Mouse (Mus musculus) embryonic facial prominence, embryonic 13.5 days (tissue): ENCODE data around the gene Slc5a5. TPM values are rescaled to one million over a fixed set of nuclear protein-coding genes. Genes with fewer than 3 reads are reported as not detected.

Experiments used
- ATAC-seq: fragments of 200-750 bp; cut with Nextera tagmentation; 2 replicates; pipeline ENCODE4 v1.8.0; 2017; ENCODE audit warnings: low read depth; ENCODE audit not compliant: insufficient number of reproducible peaks, insufficient read depth, low FRiP score, low TSS enrichment
- H3K27ac ChIP-seq: fragments of 300-500 bp; sonication (generic); 2 replicates; pipeline ENCODE4 v1.5.1; 2015; ENCODE audit warnings: moderate library complexity, mild to moderate bottlenecking, inconsistent platforms
- H3K27me3 ChIP-seq: fragments of 300-500 bp; sonication (generic); 2 replicates; pipeline ENCODE4 v1.6.1; 2015; ENCODE audit warnings: mild to moderate bottlenecking, inconsistent platforms
- H3K36me3 ChIP-seq: fragments of 300-500 bp; sonication (generic); 2 replicates; pipeline ENCODE4 v1.6.1; 2015; ENCODE audit warnings: mild to moderate bottlenecking, inconsistent platforms
- H3K4me1 ChIP-seq: fragments of 300-500 bp; sonication (generic); 2 replicates; pipeline ENCODE4 v1.6.1; 2015; ENCODE audit warnings: inconsistent platforms
- H3K4me2 ChIP-seq: fragments of 300-500 bp; sonication (generic); 2 replicates; pipeline ENCODE4 v1.6.1; 2015; ENCODE audit warnings: moderate library complexity, mild to moderate bottlenecking, inconsistent platforms
- H3K4me3 ChIP-seq: fragments of 300-500 bp; sonication (generic); 2 replicates; pipeline ENCODE4 v1.5.1; 2015; ENCODE audit warnings: mild to moderate bottlenecking, inconsistent platforms
- H3K9ac ChIP-seq: fragments of 300-500 bp; sonication (generic); 2 replicates; pipeline ENCODE4 v1.6.1; 2015; ENCODE audit warnings: mild to moderate bottlenecking, inconsistent platforms
- H3K9me3 ChIP-seq: fragments of 300-500 bp; sonication (generic); 2 replicates; pipeline ENCODE4 v1.6.1; 2016; ENCODE audit warnings: inconsistent platforms
- WGBS: fragments of 180-500 bp; shearing (Covaris S2); methylation state at CpG from one replicate; pipeline ENCODE4 v1.1.7; 2015; ENCODE audit warnings: mixed read lengths; 5-methylcytosine and 5-hydroxymethylcytosine counted together
- polyA plus RNA-seq: library from polyadenylated mRNA; unstranded; fragments of >200 nt; fragmentation: Nextera tagmentation; extraction: Ambion mirVana; gene quantifications from 2 replicates; pipeline ENCODE4 v1.2.1, GENCODE M21; 2015

The Slc5a5 gene
- polyA plus RNA-seq, 1 experiment from 2014 or later = 0.18 TPM

DNA sequence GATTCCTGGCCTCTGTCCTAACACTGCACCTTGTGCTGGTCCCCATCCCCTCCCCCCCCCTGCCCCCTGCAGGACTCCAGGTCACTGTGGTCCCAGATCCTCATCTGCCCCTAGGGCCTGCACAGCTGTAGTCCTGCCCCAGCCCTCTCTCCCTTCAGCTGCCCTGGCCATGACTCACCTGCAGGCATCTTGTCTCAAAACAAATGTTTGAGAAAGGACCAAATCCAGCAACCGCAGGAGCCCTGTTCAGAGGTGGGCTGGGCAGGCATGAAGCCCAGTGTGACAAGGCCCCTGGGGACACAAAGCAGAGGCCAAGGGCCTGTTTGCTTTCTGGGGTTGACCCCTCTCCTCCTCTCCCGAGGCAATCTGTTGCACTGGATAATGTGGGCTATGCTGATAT is 14.4 kb downstream of the Slc5a5 start:
- 34% methylated on average over 2 of the region's 2 CpGs for WGBS
- Histone ChIP-seq H3K4me1 (peaks cover 17% of the 10 kb centered on the region), H3K27ac (no peak overlapping the region), H3K4me2 (no peak overlapping the region), H3K36me3 (no peaks in the 10 kb centered on the region), H3K9ac (no peak overlapping the region), H3K27me3 (0 out of 2 replicates have a peak, but pooled peaks cover 3% of the 10 kb centered on the region), H3K4me3 (no peak overlapping the region), H3K9me3 (no peaks in the 10 kb centered on the region)
- no peak for ATAC-seq

DNA sequence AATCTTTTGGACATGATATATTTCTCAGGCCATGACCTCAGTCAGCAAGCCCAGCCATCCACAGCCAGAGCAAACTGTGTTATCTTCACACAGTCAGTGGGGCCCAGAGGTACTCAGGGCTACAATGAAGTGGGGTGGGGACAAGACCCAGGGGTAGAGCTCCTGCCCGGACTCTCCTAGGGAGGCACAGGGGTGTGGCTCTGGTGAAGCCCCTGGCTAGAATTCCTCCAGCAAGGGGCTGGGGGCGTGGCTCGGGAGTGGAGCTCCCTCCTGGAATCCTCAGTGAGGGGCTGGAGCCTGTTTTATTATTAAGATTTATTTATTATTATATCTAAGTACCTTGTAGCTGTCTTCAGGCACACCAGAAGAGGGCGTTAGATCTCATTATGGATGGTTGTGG is 16.2 kb downstream of the Slc5a5 start:
- Histone ChIP-seq H3K9me3 (no peaks in the 10 kb centered on the region), H3K4me1 (peaks cover 25% of the 10 kb centered on the region), H3K4me3 (no peak overlapping the region), H3K36me3 (no peaks in the 10 kb centered on the region), H3K9ac (no peak overlapping the region), H3K4me2 (no peak overlapping the region), H3K27ac (no peak overlapping the region), H3K27me3 (0 out of 2 replicates have a peak, but pooled peaks cover 3% of the 10 kb centered on the region)
- 56% methylated on average over 4 of the region's 4 CpGs for WGBS
- ATAC-seq = no peak

DNA sequence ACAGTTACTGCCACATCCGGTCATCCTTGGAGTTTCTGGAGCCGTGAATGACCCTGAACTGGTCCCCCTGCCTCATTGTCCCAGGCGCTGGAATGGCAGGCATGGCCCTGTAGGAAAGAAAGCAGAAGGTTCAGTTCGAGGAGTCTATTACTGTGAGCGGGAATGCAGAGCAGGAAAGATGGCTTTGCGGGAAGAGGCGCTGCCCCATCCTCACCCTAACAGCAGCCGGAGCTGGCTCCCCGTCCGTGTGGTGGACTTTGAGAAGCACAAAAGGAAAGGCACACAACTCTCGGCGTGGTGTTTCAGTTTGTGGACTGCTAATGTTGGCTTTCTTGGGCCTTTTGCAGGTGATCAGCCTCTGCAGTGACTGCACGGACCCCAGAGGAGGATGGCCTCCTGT is 18.1 kb downstream of the Slc5a5 start:
- no peak overlapping the region for H3K4me3 ChIP-seq
- no peak overlapping the region for H3K27ac ChIP-seq
- WGBS = 89% methylated on average over 13 of the region's 13 CpGs
- H3K36me3 ChIP-seq = no peaks in the 10 kb centered on the region
- H3K27me3 ChIP-seq = 0 out of 2 replicates have a peak, but pooled peaks cover 1% of the 10 kb centered on the region
- no peak for ATAC-seq
- H3K4me2 ChIP-seq = no peak overlapping the region
- H3K9me3 ChIP-seq = no peaks in the 10 kb centered on the region
- peaks cover 14% of the 10 kb centered on the region for H3K4me1 ChIP-seq
- 0 out of 2 replicates have a peak overlapping the region, but pooled peaks have one; percentile 27 for H3K9ac ChIP-seq

DNA sequence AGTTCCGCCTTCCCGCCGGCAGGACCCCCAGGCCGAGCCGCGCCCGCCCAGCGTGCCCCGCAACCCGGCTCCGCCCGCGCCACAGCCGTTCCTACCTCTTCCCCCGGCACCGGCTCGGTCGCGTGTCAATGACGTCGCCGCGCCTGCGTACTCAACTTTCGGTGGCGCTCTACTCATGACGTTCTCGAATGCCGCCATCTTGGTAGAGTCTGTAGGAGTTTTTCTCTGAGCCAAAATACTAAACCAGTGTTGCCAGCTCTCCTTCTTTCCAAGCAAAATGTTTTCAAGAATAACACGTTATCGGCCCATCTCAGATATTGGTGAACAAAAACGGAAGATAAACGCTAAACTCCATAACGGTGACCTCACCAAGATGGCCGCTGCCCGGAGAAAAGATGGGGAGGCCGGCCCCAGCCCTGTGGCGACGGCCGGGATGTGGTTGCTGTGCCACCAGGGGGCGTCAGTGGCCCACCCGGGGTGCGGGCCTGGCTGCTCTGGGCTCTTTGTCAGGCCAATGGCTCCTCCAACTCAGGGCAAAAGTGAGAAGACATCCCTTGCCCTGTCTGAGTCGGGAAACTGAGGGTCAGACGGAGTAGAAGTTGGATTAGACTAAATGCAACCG is 19.1 kb downstream of the Slc5a5 start, which contains the start of gene Ccdc124:
Gene Ccdc124, minus strand, starts transcription at position 572 of the 622 bp plus-strand sequence.
- Histone ChIP-seq H3K4me2 (peak within 1 kb of the TSS; percentile 80), H3K9me3 (no peaks in the 10 kb centered on the region), H3K27ac (peak within 1 kb of the TSS; percentile 89), H3K4me3 (peak within 1 kb of the TSS; percentile 76), H3K4me1 (peaks cover 24% of the 10 kb centered on the region), H3K9ac (peak within 1 kb of the TSS; percentile 81), H3K36me3 (no peaks in the 10 kb centered on the region), H3K27me3 (no peaks in the 10 kb centered on the region)
- peak; percentile 81 for ATAC-seq
- WGBS = 1% methylated on average over 46 of the region's 46 CpGs

DNA sequence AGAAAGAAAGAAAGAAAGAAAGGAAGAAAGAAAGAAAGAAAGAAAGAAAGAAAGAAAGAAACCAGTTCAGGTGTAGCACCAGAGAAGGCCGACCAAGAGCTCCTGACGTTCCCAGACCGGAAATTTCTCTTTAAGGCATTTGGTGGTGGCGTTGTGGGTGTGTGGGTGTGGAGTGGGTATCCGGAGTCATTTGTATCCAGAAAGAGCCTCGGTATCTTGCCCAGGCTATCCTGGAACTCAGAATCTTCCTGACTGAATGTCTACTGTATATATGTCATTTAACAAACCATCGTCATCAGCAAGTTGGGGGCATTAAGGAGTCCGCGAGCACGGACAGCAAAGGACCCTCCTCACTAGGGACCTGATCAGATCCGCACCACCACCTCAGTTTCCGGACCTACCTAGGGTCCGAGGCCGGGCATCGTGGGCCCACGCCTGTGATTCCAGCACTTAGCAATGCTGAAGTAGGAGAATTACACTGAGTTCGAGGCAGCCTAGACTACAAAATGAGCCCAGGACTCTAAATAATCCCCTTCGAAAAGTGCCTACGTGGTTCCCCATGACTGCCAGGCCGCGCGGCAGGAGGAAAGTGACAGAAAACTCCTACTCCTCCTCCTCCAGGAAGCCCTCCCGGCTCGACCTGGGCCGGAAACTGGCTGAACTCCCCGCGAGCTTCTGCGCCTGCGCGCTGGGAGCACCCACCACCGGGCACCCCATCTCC is 19.8 kb downstream of the Slc5a5 start:
- 3% methylated on average over 31 of the region's 31 CpGs for WGBS
- Histone ChIP-seq H3K9me3 (no peaks in the 10 kb centered on the region), H3K27me3 (no peaks in the 10 kb centered on the region), H3K4me3 (peak overlapping the region; percentile 76), H3K27ac (peak overlapping the region; percentile 89), H3K4me1 (peaks cover 29% of the 10 kb centered on the region), H3K4me2 (peak overlapping the region; percentile 80), H3K36me3 (peaks cover 5% of the 10 kb centered on the region), H3K9ac (peak overlapping the region; percentile 81)
- ATAC-seq = no peak

DNA sequence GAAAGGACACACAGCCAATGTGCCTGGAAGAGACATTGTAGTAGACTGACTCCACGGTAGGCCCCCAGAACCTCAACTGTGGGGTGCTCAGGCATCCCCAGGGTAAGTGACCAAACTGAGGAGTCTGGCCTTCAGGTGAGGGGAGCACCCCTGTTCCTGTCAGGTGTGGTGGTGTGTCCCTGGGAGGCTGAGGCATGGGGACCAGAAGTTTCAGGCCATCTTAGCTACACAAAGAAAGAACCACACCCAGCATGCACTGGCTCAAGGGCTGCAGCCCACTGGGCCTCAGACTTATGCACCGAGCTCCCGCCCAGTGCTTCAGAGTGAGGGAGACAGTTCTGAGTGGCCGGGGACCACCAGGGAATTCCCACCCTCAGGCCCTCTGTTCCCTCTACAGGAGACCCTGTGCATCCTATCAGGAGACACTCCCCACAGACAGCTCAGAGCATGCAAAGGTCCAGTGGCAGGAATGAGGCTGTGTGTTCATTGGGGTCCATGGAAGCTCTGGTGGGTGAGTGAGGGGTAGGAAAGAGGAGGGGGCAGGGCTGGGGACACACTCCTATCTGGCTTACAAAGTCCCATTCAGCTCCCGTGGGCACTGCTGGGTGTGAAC is 21.3 kb downstream of the Slc5a5 start:
- no peaks in the 10 kb centered on the region for H3K9me3 ChIP-seq
- no peak overlapping the region for H3K4me3 ChIP-seq
- ATAC-seq = no peak
- no peak overlapping the region for H3K27ac ChIP-seq
- H3K36me3 ChIP-seq = peaks cover 8% of the 10 kb centered on the region
- H3K4me1 ChIP-seq = peaks cover 32% of the 10 kb centered on the region
- no peak overlapping the region for H3K4me2 ChIP-seq
- H3K9ac ChIP-seq = peak overlapping the region; percentile 51; the same call in 1 of the 2 replicates
- WGBS = 89% methylated on average over 5 of the region's 5 CpGs
- no peaks in the 10 kb centered on the region for H3K27me3 ChIP-seq

DNA sequence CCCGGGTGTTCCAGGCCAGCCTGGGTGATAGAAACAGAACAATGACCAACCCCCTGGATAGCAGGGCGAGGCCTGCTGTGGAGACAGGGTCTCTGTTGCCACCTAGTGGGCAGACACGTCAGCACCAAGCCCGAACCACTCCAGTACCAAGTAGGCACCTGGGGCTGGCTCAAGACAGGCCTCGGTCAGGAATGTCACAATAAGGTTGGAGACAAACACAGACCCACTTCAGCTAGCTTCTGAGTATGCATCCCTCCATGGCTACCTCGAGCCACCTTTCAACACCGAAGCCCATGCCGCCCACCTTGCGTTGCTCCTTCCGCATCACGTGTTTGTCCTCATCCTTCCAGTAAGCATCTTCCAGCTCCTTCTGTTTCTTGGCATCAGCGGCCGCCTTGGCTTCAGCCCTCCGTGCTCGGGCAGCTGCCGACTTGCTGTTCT is 22.9 kb downstream of the Slc5a5 start:
- peaks cover 41% of the 10 kb centered on the region for H3K4me1 ChIP-seq
- no peak overlapping the region for H3K27ac ChIP-seq
- 46% methylated on average over 16 of the region's 16 CpGs for WGBS
- H3K4me3 ChIP-seq = no peak overlapping the region
- H3K36me3 ChIP-seq = peaks cover 8% of the 10 kb centered on the region
- no peaks in the 10 kb centered on the region for H3K27me3 ChIP-seq
- H3K9ac ChIP-seq = peak overlapping the region; percentile 51; the same call in 1 of the 2 replicates
- no peak for ATAC-seq
- H3K9me3 ChIP-seq = no peaks in the 10 kb centered on the region
- peak overlapping the region; percentile 57; the same call in 1 of the 2 replicates for H3K4me2 ChIP-seq

DNA sequence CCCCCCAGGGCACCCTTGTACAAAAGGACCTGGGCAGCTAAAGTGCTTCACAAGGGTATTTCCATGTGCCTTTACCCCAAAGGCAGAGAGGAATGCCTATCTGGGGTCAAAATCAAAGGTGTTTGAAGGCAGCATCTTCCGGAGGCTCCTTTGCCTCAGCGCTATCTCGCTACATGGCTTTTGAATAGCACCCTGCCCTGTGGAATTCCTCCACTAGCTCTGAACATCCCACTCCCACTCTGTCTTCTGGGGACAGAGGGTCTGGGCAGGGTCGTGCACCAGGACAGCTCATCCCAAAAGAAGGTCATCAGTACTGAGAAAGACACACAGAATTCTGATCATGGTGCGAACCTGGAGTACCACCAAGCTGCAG is 23.4 kb downstream of the Slc5a5 start:
- Histone ChIP-seq H3K36me3 (peaks cover 8% of the 10 kb centered on the region), H3K9ac (peak overlapping the region; percentile 51), H3K4me2 (peak overlapping the region; percentile 57), H3K9me3 (no peaks in the 10 kb centered on the region), H3K4me3 (peak overlapping the region; percentile 31), H3K4me1 (peaks cover 45% of the 10 kb centered on the region), H3K27ac (peak overlapping the region; percentile 11; the same call in 1 of the 2 replicates), H3K27me3 (peaks cover 4% of the 10 kb centered on the region; the same call in 1 of the 2 replicates)
- 34% methylated on average over 5 of the region's 5 CpGs for WGBS
- ATAC-seq = no peak

DNA sequence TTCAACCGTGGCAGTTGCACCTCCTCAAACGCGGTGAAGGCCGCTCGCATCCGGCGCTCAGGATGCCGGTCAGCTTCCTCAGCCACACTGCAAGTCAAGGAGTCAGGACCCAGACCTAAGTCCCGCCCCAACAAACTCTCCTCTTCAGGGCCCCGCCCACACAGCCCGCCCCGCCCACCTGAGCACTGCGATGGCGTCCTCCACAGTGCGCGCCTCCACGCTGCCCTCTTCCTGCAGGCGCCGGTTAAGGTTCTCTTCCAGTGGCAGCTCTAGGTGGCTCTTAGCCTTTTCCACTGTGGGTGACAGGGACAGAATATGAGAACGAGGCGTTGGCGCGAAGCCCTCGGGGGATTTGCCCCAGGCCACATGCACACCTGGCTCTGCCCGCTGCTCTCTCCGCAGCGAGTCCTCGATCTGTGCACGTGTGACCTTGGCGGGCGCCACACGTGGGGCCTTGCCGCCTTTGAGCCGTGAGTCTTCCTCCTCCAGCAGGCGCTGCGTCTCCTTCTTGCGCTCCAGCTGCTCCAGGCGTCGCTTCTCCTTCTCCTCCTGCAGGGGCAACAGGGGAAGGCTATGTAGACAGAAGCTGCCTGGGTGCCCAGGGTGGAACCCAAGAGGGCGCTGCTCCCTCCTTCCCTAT is 23.9 kb downstream of the Slc5a5 start:
- Histone ChIP-seq H3K9ac (peak overlapping the region; percentile 51), H3K4me1 (peaks cover 51% of the 10 kb centered on the region), H3K36me3 (peaks cover 8% of the 10 kb centered on the region), H3K27ac (peak overlapping the region; percentile 11; the same call in 1 of the 2 replicates), H3K4me2 (peak overlapping the region; percentile 57), H3K27me3 (peaks cover 9% of the 10 kb centered on the region; the same call in 1 of the 2 replicates), H3K4me3 (peak overlapping the region; percentile 31), H3K9me3 (no peaks in the 10 kb centered on the region)
- WGBS = 12% methylated on average over 40 of the region's 40 CpGs
- no peak for ATAC-seq

DNA sequence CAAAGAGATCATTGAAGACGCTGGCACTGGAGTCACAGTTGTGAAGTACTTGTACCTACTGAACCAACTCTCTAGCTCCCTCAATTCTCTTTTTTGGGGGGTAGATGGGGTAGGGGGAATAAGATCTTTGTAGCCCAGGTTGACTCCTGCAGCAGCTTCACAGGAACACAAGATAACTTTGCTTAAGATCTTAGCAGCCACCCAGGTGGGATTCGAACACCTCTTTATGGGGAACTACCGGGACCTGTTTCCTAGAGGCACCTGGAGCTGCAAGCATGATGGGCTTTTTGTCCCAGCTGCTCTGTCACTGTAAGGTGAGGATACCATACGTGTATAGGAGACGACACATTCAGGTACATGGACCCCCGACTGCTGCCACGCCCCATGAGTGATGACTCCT is 26.0 kb downstream of the Slc5a5 start:
- Histone ChIP-seq H3K36me3 (peaks cover 8% of the 10 kb centered on the region), H3K9me3 (no peaks in the 10 kb centered on the region), H3K4me1 (peaks cover 57% of the 10 kb centered on the region), H3K27me3 (peaks cover 30% of the 10 kb centered on the region), H3K9ac (no peak overlapping the region), H3K4me3 (0 out of 2 replicates have a peak overlapping the region, but pooled peaks have one; percentile 52), H3K27ac (peak overlapping the region; percentile 90; the same call in 1 of the 2 replicates), H3K4me2 (peak overlapping the region; percentile 96)
- no peak for ATAC-seq
- 83% methylated on average over 7 of the region's 7 CpGs for WGBS

DNA sequence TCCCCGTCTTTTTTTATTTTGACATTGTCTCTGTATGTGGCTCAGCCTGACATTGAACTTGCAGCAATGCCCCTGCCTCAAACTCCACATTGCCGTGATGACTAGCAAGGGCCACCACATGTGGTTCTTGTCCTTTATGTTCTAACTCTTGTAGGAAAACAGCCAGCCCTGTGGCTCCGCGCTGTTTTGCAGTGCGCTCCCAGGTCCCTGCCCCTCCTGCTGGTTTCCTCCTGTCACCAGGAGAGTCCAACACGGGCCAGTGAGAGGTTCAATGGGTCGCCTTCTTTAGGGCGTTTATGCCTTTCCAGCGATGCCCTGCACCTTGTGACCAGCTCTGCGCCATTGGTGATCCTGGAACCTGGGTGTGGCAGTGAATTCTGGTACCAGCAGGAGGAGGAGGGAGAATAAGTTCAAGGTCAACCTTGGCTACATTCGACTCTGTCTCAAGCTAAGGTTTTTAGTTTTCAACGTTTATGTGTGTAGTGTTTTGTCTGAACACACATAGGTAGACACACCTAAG is 26.5 kb downstream of the Slc5a5 start:
- Histone ChIP-seq H3K9me3 (no peaks in the 10 kb centered on the region), H3K4me2 (peak overlapping the region; percentile 96), H3K9ac (peak overlapping the region; percentile 74), H3K4me3 (peak overlapping the region; percentile 52), H3K27ac (peak overlapping the region; percentile 90), H3K4me1 (peaks cover 57% of the 10 kb centered on the region), H3K27me3 (peaks cover 34% of the 10 kb centered on the region), H3K36me3 (peaks cover 8% of the 10 kb centered on the region)
- WGBS = 8% methylated on average over 12 of the region's 12 CpGs
- ATAC-seq = 0 out of 2 replicates have a peak, but pooled peaks have one; percentile 0
